Mouse (Mus musculus): Measurements from ENCODE around the gene Spdya.
A peak's percentile ranks its signal among the peaks of the same experiment; 100 is the strongest.
"Not testable (repeated sequence)": the region's sequence is repeated elsewhere in the genome, so short reads cannot be mapped to it uniquely, and the experiment has no call there.

Spdya gene

DNA sequence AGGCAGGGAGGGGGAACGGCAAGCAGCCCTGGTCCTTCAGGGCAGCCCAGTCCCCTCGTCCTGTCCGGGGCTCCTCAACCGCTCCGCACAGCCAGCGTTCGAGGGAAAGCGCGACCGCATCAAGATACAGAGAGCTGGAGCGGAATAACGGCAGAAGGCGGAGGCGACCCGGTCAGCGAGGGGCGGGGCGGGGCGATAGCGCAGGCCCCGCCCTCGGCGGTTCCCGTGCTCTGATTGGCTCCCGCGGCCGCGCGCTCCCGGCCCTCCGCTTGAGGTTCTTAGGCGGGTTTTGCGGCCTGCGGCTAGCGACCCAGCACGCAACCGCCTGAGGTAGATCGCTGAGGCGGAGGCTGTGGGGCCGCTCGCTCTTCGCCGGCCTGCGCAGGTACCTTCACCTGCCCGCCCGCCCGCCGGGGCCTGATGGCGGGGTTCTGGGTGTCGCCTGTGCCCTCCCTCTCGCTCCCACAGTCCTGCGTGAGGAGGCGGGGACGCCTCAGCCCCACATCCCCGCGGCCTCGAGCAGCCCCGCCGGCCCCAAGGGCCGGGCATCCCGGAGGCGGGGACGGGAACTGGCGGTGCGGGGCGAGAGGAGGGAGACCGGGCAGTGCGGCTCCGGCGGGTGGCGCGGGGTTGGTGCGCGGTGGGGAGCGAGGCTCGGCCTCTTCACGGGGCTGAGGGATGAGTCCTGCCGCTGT, at the start of gene Spdya:
Spdya (plus strand) TSS at position 305 of the 695 bp plus-strand sequence.
- peak; percentile 87 to 89 for DNase-seq

DNA sequence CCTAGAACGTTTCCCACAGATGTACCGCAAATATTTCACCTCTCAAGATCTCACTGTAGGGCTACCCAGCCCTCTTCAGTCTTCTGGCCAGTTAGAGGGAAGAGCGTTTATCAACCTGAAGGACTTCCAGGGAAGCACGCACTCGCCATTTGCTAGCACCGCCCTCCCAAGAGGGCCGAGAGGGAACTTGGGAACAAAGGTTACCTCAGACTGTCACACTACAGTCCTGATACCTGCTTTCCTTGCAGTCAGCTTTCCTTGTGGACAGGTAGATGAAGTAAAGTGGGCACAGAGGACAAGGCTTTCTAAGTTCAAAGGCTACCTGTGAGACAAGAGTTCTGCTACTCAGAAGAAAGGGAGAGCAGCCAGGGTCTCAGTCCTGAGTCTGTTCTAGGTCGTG, 45.0 kb upstream of the Spdya start:
- no peak for DNase-seq

DNA sequence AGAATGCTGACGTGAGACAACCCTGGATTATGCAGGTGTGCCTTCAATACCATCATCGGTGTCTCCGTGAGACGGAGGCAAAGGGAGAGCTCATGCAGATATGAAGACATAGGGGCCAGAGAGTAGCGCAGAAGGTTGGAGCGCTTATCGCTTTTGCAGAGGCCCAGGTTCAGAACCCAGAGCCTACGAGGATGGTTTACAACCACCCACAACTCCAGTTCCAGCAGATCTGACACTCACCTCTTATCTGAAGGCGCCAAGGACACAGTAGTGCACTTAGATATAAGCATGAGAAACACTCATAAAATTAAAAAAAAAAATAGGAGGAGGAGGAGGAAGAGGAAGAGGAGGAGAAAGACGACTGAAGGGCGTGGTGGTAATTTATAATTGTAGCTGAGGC, 41.6 kb upstream of the Spdya start:
- DNase-seq: no peak

DNA sequence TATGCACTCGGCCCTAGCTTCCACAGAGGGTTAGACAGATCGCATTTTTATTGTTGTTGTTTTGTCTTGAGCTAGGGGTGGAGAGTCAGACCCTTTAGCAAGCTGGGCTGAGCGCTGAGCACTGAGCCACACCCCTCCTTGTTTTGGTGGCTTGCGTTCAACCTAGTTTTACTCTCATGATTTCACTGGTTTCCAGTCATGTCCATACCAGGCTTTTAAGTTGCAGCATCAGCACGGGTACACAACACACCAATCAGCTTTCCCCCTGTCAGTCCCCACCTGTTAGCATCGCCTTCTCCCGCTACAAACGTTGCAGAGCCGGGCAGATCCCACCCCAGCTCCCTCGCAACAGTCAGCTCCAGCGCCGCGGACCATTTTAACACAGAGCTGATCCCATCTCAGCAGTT, 25.6 kb upstream of the Spdya start:
- DNase-seq: no peak

- DNase-seq: peak; percentile 95 to 97
These were observed 24.9 kb upstream of the Spdya start, which contains the start of gene Ndc80 for GRCm38 (mm10) chr17:71526711-71527564. Ndc80 (minus strand) TSS chr17:71526857.

- DNase-seq: no peak
These were observed 23.8 kb upstream of the Spdya start for GRCm38 (mm10) chr17:71528042-71528441.

- not testable (repeated sequence) for DNase-seq
These were observed 16.3 kb upstream of the Spdya start for GRCm38 (mm10) chr17:71535595-71535994.

DNA sequence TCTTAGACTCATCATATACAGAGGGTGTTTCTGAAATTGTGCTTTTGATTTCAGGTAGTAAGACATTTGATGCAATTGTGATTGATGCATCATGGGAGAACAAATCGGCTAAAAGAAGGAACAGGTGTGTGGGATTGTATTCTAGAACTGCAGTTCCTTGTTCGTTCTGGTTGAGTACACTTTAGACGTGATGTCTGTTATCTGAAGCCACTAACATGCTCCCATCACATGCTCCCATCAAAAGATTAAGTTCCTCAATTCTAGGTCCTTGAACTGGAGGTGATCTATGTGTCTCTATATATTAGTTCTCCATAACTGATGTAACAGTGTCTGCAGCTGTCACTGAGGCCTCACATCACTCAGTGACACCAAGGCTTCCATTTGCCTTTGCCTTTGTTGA, 14.7 kb upstream of the Spdya start:
- DNase-seq: no peak

DNA sequence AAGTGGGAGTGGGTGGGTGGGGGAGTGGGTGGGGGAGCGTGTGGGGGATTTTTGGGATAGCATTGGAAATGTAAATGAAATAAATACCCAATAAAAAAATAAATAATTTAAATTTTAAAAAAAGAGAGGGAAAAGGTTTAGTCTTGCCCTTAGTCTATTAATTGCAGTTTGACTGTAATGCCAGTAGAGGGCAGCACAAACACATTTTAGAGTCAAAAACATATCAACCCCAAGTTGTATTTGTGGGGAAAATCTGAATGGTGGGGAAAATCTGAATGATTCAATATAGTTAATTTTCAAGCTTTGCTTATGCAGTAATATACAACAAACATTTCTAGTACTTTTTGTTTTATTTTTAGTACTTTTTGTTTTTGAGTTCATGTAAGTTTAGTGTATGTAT, 3.3 kb upstream of the Spdya start:
- no peak for DNase-seq

DNA sequence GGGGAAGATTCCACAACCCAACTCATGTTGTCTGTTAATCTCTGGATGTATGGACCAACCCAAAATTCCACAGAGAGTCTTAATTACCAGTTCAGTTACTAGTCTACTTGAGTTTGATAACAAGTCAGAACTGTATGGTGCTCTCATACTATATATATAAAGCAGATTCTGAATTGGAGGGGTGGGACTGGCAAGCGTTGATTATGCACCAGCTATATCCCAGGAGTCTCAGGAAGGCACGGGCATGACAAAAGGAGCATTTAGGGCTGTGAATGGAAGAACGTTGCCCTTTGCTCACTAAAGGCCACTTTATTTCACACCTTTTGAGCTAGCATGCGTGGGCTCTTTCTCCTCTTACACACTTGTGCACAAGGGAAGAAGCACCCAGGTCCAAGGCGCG, 511 bp upstream of the Spdya start:
- no peak for DNase-seq

GRCm38 (mm10) chr17:71552901-71553300, 1.0 kb downstream of the Spdya start:
- DNase-seq: peak in 1 of 2 experiments; percentile 6

- DNase-seq: peak in 1 of 2 experiments; percentile 18
These were observed 9.8 kb downstream of the Spdya start for GRCm38 (mm10) chr17:71561631-71562030.

GRCm38 (mm10) chr17:71579176-71579705, 27.4 kb downstream of the Spdya start:
- no peak for DNase-seq

- no peak for DNase-seq
These were observed 46.2 kb downstream of the Spdya start for GRCm38 (mm10) chr17:71597881-71598658.

GRCm38 (mm10) chr17:71598659-71599554, 47.0 kb downstream of the Spdya start:
- peak; percentile 90 to 92 for DNase-seq

DNA sequence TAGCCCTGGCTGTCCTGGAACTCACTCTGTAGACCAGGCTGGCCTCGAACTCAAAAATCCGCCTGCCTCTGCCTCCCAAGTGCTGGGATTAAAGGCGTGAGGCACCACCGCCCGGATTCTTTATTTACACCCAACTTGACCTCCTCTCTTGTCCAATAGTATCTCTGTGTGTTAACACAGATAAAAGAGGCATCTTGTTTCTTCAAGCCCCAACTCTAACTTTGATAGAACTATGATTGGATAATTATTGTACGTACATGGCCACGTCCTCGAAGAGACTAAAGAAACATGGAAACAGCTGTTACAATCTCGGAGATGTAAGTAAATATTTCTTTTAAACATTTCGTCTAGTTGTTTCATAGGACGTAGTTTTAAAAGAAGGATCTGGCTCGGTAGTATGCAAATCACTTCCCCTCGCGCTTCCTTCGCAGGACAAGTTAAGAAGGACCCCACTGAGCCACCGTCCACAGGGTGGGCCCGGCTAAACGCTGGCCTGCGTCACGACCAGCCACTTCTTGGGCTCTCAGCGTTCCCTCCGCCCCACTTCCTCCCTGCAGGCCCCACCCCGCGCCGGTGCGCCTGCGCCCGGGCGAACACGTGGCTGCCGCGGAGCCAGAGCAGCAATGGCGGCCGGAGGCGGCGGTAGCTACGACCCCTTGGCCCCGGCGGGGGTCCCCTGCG, 63.9 kb downstream of the Spdya start, which contains the start of gene Wdr43:
Wdr43 (plus strand) TSS at position 258 of the 681 bp plus-strand sequence.
- peak; percentile 97 to 98 for DNase-seq

- DNase-seq: peak in 1 of 2 experiments; percentile 22
These were observed 64.6 kb downstream of the Spdya start for GRCm38 (mm10) chr17:71616319-71617032.

GRCm38 (mm10) chr17:71617033-71617362, 65.1 kb downstream of the Spdya start:
- DNase-seq: no peak

DNA sequence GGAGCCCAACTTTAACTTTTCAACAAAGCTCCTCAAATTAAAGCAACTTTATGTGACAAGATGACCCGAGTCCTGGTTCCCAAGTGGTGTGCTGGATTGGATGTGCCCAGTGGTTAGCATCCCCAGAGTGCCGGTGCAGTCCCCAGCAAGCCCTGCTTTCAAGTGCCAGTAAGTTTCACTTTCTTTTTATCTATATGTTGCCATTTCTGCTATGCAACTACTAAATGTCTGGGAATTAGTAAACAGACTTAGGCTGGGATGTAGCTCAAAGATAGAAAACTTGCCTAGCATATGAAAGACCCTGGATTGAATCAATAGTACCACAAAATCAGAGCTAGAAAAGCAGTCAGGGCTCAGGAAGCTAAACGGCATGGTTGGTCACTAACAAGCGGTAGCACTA, 66.1 kb downstream of the Spdya start:
- DNase-seq: no peak

GRCm38 (mm10) chr17:71631806-71632205, 79.9 kb downstream of the Spdya start:
- no peak for DNase-seq

GRCm38 (mm10) chr17:71633350-71633749, 81.5 kb downstream of the Spdya start:
- no peak for DNase-seq

Measured in lung, postnatal 4 days (tissue).